Comparison of ENCODE assay signal across 8 mouse cellular contexts in genomic region chr1:91413030-91413506, GRCm38 (mm10). TPM values are rescaled to one million over a fixed set of nuclear protein-coding genes. Genes with fewer than 3 reads are reported as not detected.
DNase-seq lines count a peak whose midpoint lies in the region; ATAC-seq lines count a peak whose summit lies in the region.

No protein-coding gene starts in this region.

- ATAC-seq in heart, embryonic 14.5 days (ENCODE audit: insufficient number of reproducible peaks, insufficient read depth, low FRiP score, low read depth), result peak; percentile 90
- peak; percentile 94 for ATAC-seq in liver, embryonic 12.5 days

- WGBS in heart, embryonic 14.5 days, result under 1% methylated on average over 34 of the region's 34 CpGs
- under 1% methylated on average over 34 of the region's 34 CpGs for WGBS in liver, embryonic 12.5 days (ENCODE audit: insufficient replicate concordance)

- peaks cover 15% of the 10 kb centered on the region for H3K36me3 ChIP-seq in heart, embryonic 14.5 days (ENCODE audit: control insufficient read depth, insufficient read depth, low read length)
- H3K36me3 ChIP-seq in liver, embryonic 12.5 days, result no peaks in the 10 kb centered on the region; the same call in 1 of the 2 replicates
- H3K36me3 ChIP-seq in splenic B cell, adult 2 months (ENCODE audit: control insufficient read depth, insufficient read depth, low read length, poor library complexity, severe bottlenecking), result peaks cover 3% of the 10 kb centered on the region; the same call in 1 of the 2 replicates

- H3K27ac ChIP-seq in heart, embryonic 14.5 days (replicated peaks in 1 of 2; ENCODE audit: control insufficient read depth in 1 of 2, insufficient read depth in 1 of 2, low read depth in 2 of 2, low read length in 2 of 2), result peak overlapping the region; percentile 100
- H3K27ac ChIP-seq in liver, embryonic 12.5 days, result peak overlapping the region; percentile 64

- H3K4me2 ChIP-seq in heart, embryonic 14.5 days (ENCODE audit: low read length), result peak overlapping the region; percentile 95
- peak overlapping the region; percentile 97 for H3K4me2 ChIP-seq in liver, embryonic 12.5 days

- DNase-seq in CD8-positive naive resting alpha-beta T cell, adult 2 months (ENCODE audit: low read depth in 2 of 2, low spot score in 2 of 2), result peak; percentile 86 to 89
- peak; percentile 40 for DNase-seq in c-Kit-negative CD71-positive TER-119-positive erythroid progenitor cells, embryonic 14.5 days (ENCODE audit: low read depth, low spot score)
- peak; percentile 86 for DNase-seq in fibroblast of lung, adult 2 months (ENCODE audit: low read depth)
- peak; percentile 97 for DNase-seq in kidney, postnatal 10 days
- peak; percentile 94 for DNase-seq in naive thymus-derived CD4-positive, alpha-beta T cell, adult 2 months (ENCODE audit: low read depth)
- DNase-seq in splenic B cell, adult 2 months (ENCODE audit: low read depth, low spot score), result peak; percentile 95

- H3K9me3 ChIP-seq in heart, embryonic 14.5 days (ENCODE audit: control insufficient read depth, low read length), result no peaks in the 10 kb centered on the region
- H3K9me3 ChIP-seq in liver, embryonic 12.5 days (replicated peaks), result no peaks in the 10 kb centered on the region

- peaks cover 23 to 27% of the 10 kb centered on the region in 2 experiments for H3K4me1 ChIP-seq in heart, embryonic 14.5 days (ENCODE audit: control insufficient read depth in 2 of 2, insufficient read depth in 2 of 2, low read length in 2 of 2)
- peaks cover 26% of the 10 kb centered on the region for H3K4me1 ChIP-seq in liver, embryonic 12.5 days

- peak overlapping the region; percentile 94 for H3K9ac ChIP-seq in heart, embryonic 14.5 days (ENCODE audit: low read length)
- peak overlapping the region; percentile 81 for H3K9ac ChIP-seq in liver, embryonic 12.5 days

- H3K4me3 ChIP-seq in heart, embryonic 14.5 days (ENCODE audit: control insufficient read depth in 1 of 2, insufficient read depth in 1 of 2, low read depth in 1 of 2, low read length in 2 of 2), result peak overlapping the region; percentile 83 to 88
- H3K4me3 ChIP-seq in liver, embryonic 12.5 days, result peak overlapping the region; percentile 77

- no peaks in the 10 kb centered on the region for H3K27me3 ChIP-seq in heart, embryonic 14.5 days (ENCODE audit: control insufficient read depth, insufficient read depth, low read length)
- peaks cover 22% of the 10 kb centered on the region for H3K27me3 ChIP-seq in liver, embryonic 12.5 days (replicated peaks)
- no peaks in the 10 kb centered on the region for H3K27me3 ChIP-seq in splenic B cell, adult 2 months (ENCODE audit: control insufficient read depth, insufficient read depth, low read length, poor library complexity, severe bottlenecking)

RNA-seq across cellular contexts. Expression of gene Hes6, which starts 0.8 kb away (rescaled TPM):
- 67.3 and 71.4 TPM in 2 replicates for polyA plus RNA-seq in heart, embryonic 14.5 days (2014; fragmentation: Nextera tagmentation; extraction: Ambion mirVana)
- 31.9 and 32.4 TPM in 2 replicates for polyA plus RNA-seq in liver, embryonic 12.5 days (2016; fragmentation: Nextera tagmentation; extraction: Ambion mirVana)

RNA-seq across cellular contexts. Expression of gene Ilkap, which starts 14.5 kb away (rescaled TPM):
- 98.5 and 108 TPM in 2 replicates for polyA plus RNA-seq in heart, embryonic 14.5 days (2014; fragmentation: Nextera tagmentation; extraction: Ambion mirVana)
- polyA plus RNA-seq in liver, embryonic 12.5 days (2016; fragmentation: Nextera tagmentation; extraction: Ambion mirVana), result 107 TPM in 2 replicates

RNA-seq across cellular contexts. Expression of gene Per2, which starts 46.1 kb away (rescaled TPM):
- 3.4 and 5.6 TPM in 2 replicates for polyA plus RNA-seq in heart, embryonic 14.5 days (2014; fragmentation: Nextera tagmentation; extraction: Ambion mirVana)
- 2.9 and 3.1 TPM in 2 replicates for polyA plus RNA-seq in liver, embryonic 12.5 days (2016; fragmentation: Nextera tagmentation; extraction: Ambion mirVana)

RNA-seq across cellular contexts. Expression of gene Erfe, which starts 46.8 kb away (rescaled TPM):
- 0.63 and 2.5 TPM in 2 replicates for polyA plus RNA-seq in heart, embryonic 14.5 days (2014; fragmentation: Nextera tagmentation; extraction: Ambion mirVana)
- polyA plus RNA-seq in liver, embryonic 12.5 days (2016; fragmentation: Nextera tagmentation; extraction: Ambion mirVana), result 6.4 and 7.8 TPM in 2 replicates

Comparison
In these comparisons a context has a peak if more than half of its experiments do, and no peak if none do; other contexts are left out.
1. Peak in every context shown above with its lines: DNase-seq, ATAC-seq, H3K4me3 ChIP-seq and H3K27ac ChIP-seq.
2. DNase-seq: peak in every context shown above with its lines; median percentile 97 in kidney, postnatal 10 days; 95 in splenic B cell, adult 2 months; 94 in naive thymus-derived CD4-positive, alpha-beta T cell, adult 2 months; 88 in CD8-positive naive resting alpha-beta T cell, adult 2 months; 86 in fibroblast of lung, adult 2 months; 40 in c-Kit-negative CD71-positive TER-119-positive erythroid progenitor cells, embryonic 14.5 days.